Mouse (Mus musculus) cerebellum, postnatal 36 days (tissue): ENCODE measurements around the gene Paics.
"Not testable (repeated sequence)": the region's sequence is repeated elsewhere in the genome, so short reads cannot be mapped to it uniquely, and the experiment has no call there.

ENCODE experiments used
- DNase-seq, 2 experiments: peaks; one replicate each; pipeline ENCODE4 v3.0.0; 2021 to 2022; ENCODE audit warnings: mixed read lengths in 2 of 2

Paics gene

GRCm38 (mm10) chr5:76951106-76952027 lies at the start of gene Paics, which contains the start of gene Ppat:
Gene Paics, plus strand, starts transcription at chr5:76951307.
Gene Ppat, minus strand, starts transcription at chr5:76951578.
- DNase-seq = peak; percentile 96 to 97

- DNase-seq = no peak
Observed at GRCm38 (mm10) chr5:76902131-76902530, 49.0 kb upstream of the Paics start.

GRCm38 (mm10) chr5:76904713-76905404 lies 46.2 kb upstream of the Paics start:
- DNase-seq = no peak

- peak; percentile 96 to 97 for DNase-seq
Observed at GRCm38 (mm10) chr5:76905405-76906154, 45.5 kb upstream of the Paics start, which contains the start of gene Aasdh. Gene Aasdh, minus strand, starts transcription at chr5:76905514.

- no peak for DNase-seq
Observed at GRCm38 (mm10) chr5:76906155-76906499, 45.0 kb upstream of the Paics start.

GRCm38 (mm10) chr5:76910807-76911206 lies 40.3 kb upstream of the Paics start:
- DNase-seq = no peak

- DNase-seq = not testable (repeated sequence)
Observed at GRCm38 (mm10) chr5:76912522-76912921, 38.6 kb upstream of the Paics start.

- DNase-seq = no peak
Observed at GRCm38 (mm10) chr5:76922833-76923232, 28.3 kb upstream of the Paics start.

GRCm38 (mm10) chr5:76923428-76923827 lies 27.7 kb upstream of the Paics start:
- DNase-seq = peak; percentile 68 to 74

GRCm38 (mm10) chr5:76924296-76924695 lies 26.8 kb upstream of the Paics start:
- DNase-seq = no peak

- no peak for DNase-seq
Observed at GRCm38 (mm10) chr5:76928124-76928832, 22.8 kb upstream of the Paics start.

GRCm38 (mm10) chr5:76929180-76929877 lies 21.8 kb upstream of the Paics start:
- no peak for DNase-seq

- no peak for DNase-seq
Observed at GRCm38 (mm10) chr5:76939717-76940116, 11.4 kb upstream of the Paics start.

GRCm38 (mm10) chr5:76941975-76942374 lies 9.1 kb upstream of the Paics start:
- no peak for DNase-seq

- DNase-seq = no peak
Observed at GRCm38 (mm10) chr5:76942505-76942904, 8.6 kb upstream of the Paics start.

- DNase-seq = no peak
Observed at GRCm38 (mm10) chr5:76944965-76945677, 6.0 kb upstream of the Paics start.

GRCm38 (mm10) chr5:76945678-76946033 lies 5.5 kb upstream of the Paics start:
- DNase-seq = no peak

- DNase-seq = no peak
Observed at GRCm38 (mm10) chr5:76947142-76947541, 4.0 kb upstream of the Paics start.

- DNase-seq = no peak
Observed at GRCm38 (mm10) chr5:76947758-76948157, 3.3 kb upstream of the Paics start.

- peak in 1 of 2 experiments; percentile 25 for DNase-seq
Observed at GRCm38 (mm10) chr5:76950343-76951105, 583 bp upstream of the Paics start.
